Mouse (Mus musculus): ENCODE data around the gene AC124108.1. TPM values are rescaled to one million over a fixed set of nuclear protein-coding genes. Genes with fewer than 3 reads are reported as not detected.

AC124108.1 gene
- polyA plus RNA-seq, 1 experiment: not detected

- H3K4me1 ChIP-seq (ENCODE audit: control insufficient read depth, insufficient read depth, low read length): no peaks in the 10 kb centered on the region
- no peak within 1 kb of the TSS for H3K27ac ChIP-seq (ENCODE audit: insufficient read depth, low read depth, low read length)
- TF ChIP-seq POLR2A (IDR thresholded peaks at IDR 0.05; ENCODE audit: low read depth, low read length) (no peak), CTCF (conservative IDR thresholded peaks at IDR 0.05; ENCODE audit: insufficient read depth, insufficient read length, low read depth, low read length) (no peak)
- 88% methylated on average over 3 of the region's 3 CpGs for WGBS
- H3K27me3 ChIP-seq (replicated peaks; ENCODE audit: control insufficient read depth, insufficient read depth, low read length): no peaks in the 10 kb centered on the region; the same call in 1 of the 2 replicates
- H3K36me3 ChIP-seq (ENCODE audit: control insufficient read depth, insufficient read depth, low read length): no peaks in the 10 kb centered on the region
- DNase-seq: no peak
- no peak within 1 kb of the TSS for H3K4me3 ChIP-seq (ENCODE audit: insufficient read depth, low read depth, low read length)
Measured at GRCm38 (mm10) chr1:132229667-132230066, 38.4 kb downstream of the AC124108.1 start, which contains the start of gene Gm10188. Gene Gm10188 (minus strand): TSS chr1:132229767.

DNA sequence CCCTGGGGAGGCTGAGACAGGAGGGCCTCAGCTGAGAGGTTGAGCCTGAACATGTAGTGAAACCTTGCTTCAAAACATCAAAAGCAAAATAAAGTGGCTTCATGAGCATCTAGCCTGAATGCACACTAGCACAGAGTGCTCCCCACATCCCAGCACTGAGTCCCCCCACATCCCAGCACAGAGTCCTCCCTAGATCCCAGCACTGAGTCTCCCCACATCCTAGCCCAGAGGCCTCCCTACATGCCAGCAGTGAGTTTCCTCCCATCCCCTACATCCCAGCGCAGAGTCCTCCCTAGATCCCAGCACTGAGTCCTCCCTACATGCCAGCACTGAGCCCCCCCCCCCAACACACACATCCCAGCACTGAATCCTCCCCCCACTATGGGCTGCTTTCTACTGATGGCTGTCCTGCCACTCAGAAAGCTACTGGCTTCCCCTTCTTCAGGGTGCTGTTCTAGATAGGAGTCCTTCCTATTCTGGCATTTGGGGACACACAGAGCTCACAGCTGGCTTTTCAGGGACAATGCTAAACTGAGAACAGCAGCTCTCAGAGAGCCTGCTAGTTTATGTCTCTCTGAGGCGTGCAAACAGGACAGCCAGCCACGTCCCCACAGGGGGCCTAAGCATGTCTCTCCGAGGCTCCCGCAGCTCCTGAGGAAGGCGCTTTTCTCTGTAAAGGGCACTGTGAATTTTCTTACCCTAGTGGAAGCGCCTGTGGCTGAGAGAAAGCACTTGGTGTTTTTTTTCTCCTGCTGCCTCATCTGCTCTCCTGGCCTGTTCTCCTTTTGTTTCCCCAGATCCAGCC, 40.4 kb downstream of the AC124108.1 start:
- no peak overlapping the region for H3K4me3 ChIP-seq (ENCODE audit: insufficient read depth, low read depth, low read length)
- 83% methylated on average over 7 of the region's 7 CpGs for WGBS
- TF ChIP-seq CTCF (conservative IDR thresholded peaks at IDR 0.05; ENCODE audit: insufficient read depth, insufficient read length, low read depth, low read length) (no peak), POLR2A (IDR thresholded peaks at IDR 0.05; ENCODE audit: low read depth, low read length) (no peak)
- H3K27me3 ChIP-seq (replicated peaks; ENCODE audit: control insufficient read depth, insufficient read depth, low read length): no peaks in the 10 kb centered on the region; the same call in 1 of the 2 replicates
- no peak for DNase-seq
- H3K4me1 ChIP-seq (ENCODE audit: control insufficient read depth, insufficient read depth, low read length): no peaks in the 10 kb centered on the region
- no peaks in the 10 kb centered on the region for H3K36me3 ChIP-seq (ENCODE audit: control insufficient read depth, insufficient read depth, low read length)
- H3K27ac ChIP-seq (ENCODE audit: insufficient read depth, low read depth, low read length): no peak overlapping the region

- H3K27ac ChIP-seq (ENCODE audit: insufficient read depth, low read depth, low read length): no peak overlapping the region
- no peaks in the 10 kb centered on the region for H3K36me3 ChIP-seq (ENCODE audit: control insufficient read depth, insufficient read depth, low read length)
- peak; percentile 38 for DNase-seq
- no peak overlapping the region for H3K4me3 ChIP-seq (ENCODE audit: insufficient read depth, low read depth, low read length)
- H3K27me3 ChIP-seq (replicated peaks; ENCODE audit: control insufficient read depth, insufficient read depth, low read length): no peaks in the 10 kb centered on the region; the same call in 1 of the 2 replicates
- WGBS: 30% methylated on average over 12 of the region's 12 CpGs
- no peaks in the 10 kb centered on the region for H3K4me1 ChIP-seq (ENCODE audit: control insufficient read depth, insufficient read depth, low read length)
- no peak for TF ChIP-seq POLR2A (IDR thresholded peaks at IDR 0.05; ENCODE audit: low read depth, low read length)
- peak; percentile 49; the same call in 1 of the 2 replicates for TF ChIP-seq CTCF (conservative IDR thresholded peaks at IDR 0.05; ENCODE audit: insufficient read depth, insufficient read length, low read depth, low read length)
Measured at GRCm38 (mm10) chr1:132233566-132233965, 42.3 kb downstream of the AC124108.1 start.

GRCm38 (mm10) chr1:132234757-132235273, 43.6 kb downstream of the AC124108.1 start:
- no peak for TF ChIP-seq CTCF (conservative IDR thresholded peaks at IDR 0.05; ENCODE audit: insufficient read depth, insufficient read length, low read depth, low read length)
- TF ChIP-seq POLR2A (IDR thresholded peaks at IDR 0.05; ENCODE audit: low read depth, low read length): no peak
- Histone ChIP-seq H3K27ac (ENCODE audit: insufficient read depth, low read depth, low read length) (no peak overlapping the region), H3K4me1 (ENCODE audit: control insufficient read depth, insufficient read depth, low read length) (no peaks in the 10 kb centered on the region), H3K36me3 (ENCODE audit: control insufficient read depth, insufficient read depth, low read length) (no peaks in the 10 kb centered on the region), H3K4me3 (ENCODE audit: insufficient read depth, low read depth, low read length) (no peak overlapping the region), H3K27me3 (replicated peaks; ENCODE audit: control insufficient read depth, insufficient read depth, low read length) (no peaks in the 10 kb centered on the region; the same call in 1 of the 2 replicates)
- 52% methylated on average over 9 of the region's 9 CpGs for WGBS
- no peak for DNase-seq

GRCm38 (mm10) chr1:132237585-132238159, 46.4 kb downstream of the AC124108.1 start:
- H3K27me3 ChIP-seq (replicated peaks; ENCODE audit: control insufficient read depth, insufficient read depth, low read length): no peaks in the 10 kb centered on the region; the same call in 1 of the 2 replicates
- WGBS: 23% methylated on average over 6 of the region's 6 CpGs
- H3K36me3 ChIP-seq (ENCODE audit: control insufficient read depth, insufficient read depth, low read length): no peaks in the 10 kb centered on the region
- no peak overlapping the region for H3K27ac ChIP-seq (ENCODE audit: insufficient read depth, low read depth, low read length)
- DNase-seq: peak; percentile 63
- TF ChIP-seq POLR2A (IDR thresholded peaks at IDR 0.05; ENCODE audit: low read depth, low read length): no peak
- peak; percentile 84 for TF ChIP-seq CTCF (conservative IDR thresholded peaks at IDR 0.05; ENCODE audit: insufficient read depth, insufficient read length, low read depth, low read length)
- H3K4me1 ChIP-seq (ENCODE audit: control insufficient read depth, insufficient read depth, low read length): no peaks in the 10 kb centered on the region
- no peak overlapping the region for H3K4me3 ChIP-seq (ENCODE audit: insufficient read depth, low read depth, low read length)

DNA sequence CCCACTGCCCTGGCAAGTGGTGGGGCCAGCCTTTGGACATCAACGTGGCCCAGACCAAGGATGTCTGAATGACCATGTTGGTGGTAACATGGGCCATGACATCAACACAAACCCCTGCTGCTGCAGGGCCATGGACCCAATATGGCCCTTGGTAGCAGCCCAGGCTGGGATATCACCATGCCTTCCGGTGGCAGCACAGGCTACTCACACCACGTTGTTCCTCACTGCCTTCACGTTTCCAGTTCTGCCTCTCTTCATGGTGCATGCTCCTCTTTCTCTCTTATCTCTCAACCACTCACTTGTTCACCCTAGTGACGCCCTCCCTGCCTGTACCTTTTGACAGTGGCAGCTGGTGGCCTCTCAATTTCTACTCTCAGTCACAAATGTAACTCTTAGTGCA, 53.8 kb downstream of the AC124108.1 start:
- no peak for DNase-seq
- Histone ChIP-seq H3K36me3 (ENCODE audit: control insufficient read depth, insufficient read depth, low read length) (no peaks in the 10 kb centered on the region), H3K27me3 (replicated peaks; ENCODE audit: control insufficient read depth, insufficient read depth, low read length) (no peaks in the 10 kb centered on the region), H3K27ac (ENCODE audit: insufficient read depth, low read depth, low read length) (no peak overlapping the region), H3K4me1 (ENCODE audit: control insufficient read depth, insufficient read depth, low read length) (no peaks in the 10 kb centered on the region), H3K4me3 (ENCODE audit: insufficient read depth, low read depth, low read length) (no peak overlapping the region)
- 81% methylated on average over 5 of the region's 5 CpGs for WGBS
- TF ChIP-seq CTCF (conservative IDR thresholded peaks at IDR 0.05; ENCODE audit: insufficient read depth, insufficient read length, low read depth, low read length) (no peak), POLR2A (IDR thresholded peaks at IDR 0.05; ENCODE audit: low read depth, low read length) (no peak)

GRCm38 (mm10) chr1:132246137-132246536, 54.9 kb downstream of the AC124108.1 start:
- DNase-seq: no peak
- H3K27ac ChIP-seq (ENCODE audit: insufficient read depth, low read depth, low read length): no peak overlapping the region
- H3K36me3 ChIP-seq (ENCODE audit: control insufficient read depth, insufficient read depth, low read length): no peaks in the 10 kb centered on the region
- no peaks in the 10 kb centered on the region for H3K27me3 ChIP-seq (replicated peaks; ENCODE audit: control insufficient read depth, insufficient read depth, low read length)
- H3K4me1 ChIP-seq (ENCODE audit: control insufficient read depth, insufficient read depth, low read length): no peaks in the 10 kb centered on the region
- H3K4me3 ChIP-seq (ENCODE audit: insufficient read depth, low read depth, low read length): no peak overlapping the region
- 73% methylated on average over 6 of the region's 6 CpGs for WGBS
- TF ChIP-seq CTCF (conservative IDR thresholded peaks at IDR 0.05; ENCODE audit: insufficient read depth, insufficient read length, low read depth, low read length) (no peak), POLR2A (IDR thresholded peaks at IDR 0.05; ENCODE audit: low read depth, low read length) (no peak)

Measured in kidney, adult 2 months (tissue).